Mouse (Mus musculus) A20 (cell line): ENCODE measurements at regions not wholly inside any gene's neighbourhood (a gene's known extent, or its start where the extent isn't known, plus 50 kb on each side); places are given as distances from the start of the nearest gene placed in this dataset.

Experiments
- DNase-seq: peaks from one replicate; pipeline ENCODE4 v3.0.0-alpha.2; 2011; ENCODE audit warnings: low read depth, low spot score

DNA sequence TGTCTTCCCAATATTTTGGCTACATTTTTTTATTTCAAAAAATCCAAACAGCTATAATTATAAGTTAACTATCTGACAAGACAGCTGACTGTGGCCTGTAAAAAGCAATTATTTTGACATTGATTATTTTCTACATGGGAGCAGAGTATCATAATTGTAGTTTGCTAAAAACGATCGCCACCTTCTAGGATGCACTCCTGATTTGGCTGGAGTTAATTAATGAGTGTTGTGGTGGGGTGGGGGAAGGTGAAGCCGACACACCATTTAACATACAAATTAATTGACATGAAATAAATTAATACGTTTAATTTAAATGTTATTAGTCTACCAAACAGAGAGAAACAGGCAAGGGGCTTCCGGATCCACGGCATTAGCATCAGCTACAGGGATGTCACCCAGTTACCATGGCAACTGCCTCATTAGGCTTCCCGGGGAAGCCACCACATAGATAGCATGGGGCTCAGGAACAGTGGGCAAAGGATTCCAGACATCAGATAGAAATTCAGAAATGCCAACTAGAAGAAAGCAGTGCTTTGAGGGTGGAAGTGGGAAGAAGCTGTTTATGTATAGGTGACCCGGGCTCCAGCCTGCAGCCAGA is 255.9 kb downstream of the Prdm2 start:
- DNase-seq: no peak

DNA sequence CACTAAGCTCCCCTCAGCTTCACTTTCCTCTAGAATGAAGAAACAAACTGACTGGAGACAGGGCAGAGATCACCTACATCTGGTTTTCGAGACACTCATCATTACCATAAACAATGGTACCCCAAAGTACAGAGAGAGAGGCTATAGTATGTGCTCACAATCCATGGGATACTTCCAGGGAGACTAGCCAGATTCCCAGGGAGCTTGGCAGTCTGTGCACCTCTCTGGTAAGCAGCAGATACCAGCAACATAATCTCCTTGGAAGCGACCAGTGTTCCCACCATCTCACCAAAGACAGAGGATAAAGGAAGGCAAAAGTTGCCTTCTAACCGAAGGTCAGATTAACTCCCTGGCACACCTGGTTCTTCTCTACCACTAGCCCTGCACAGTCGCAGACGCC is 256.4 kb downstream of the Prdm2 start:
- no peak for DNase-seq

DNA sequence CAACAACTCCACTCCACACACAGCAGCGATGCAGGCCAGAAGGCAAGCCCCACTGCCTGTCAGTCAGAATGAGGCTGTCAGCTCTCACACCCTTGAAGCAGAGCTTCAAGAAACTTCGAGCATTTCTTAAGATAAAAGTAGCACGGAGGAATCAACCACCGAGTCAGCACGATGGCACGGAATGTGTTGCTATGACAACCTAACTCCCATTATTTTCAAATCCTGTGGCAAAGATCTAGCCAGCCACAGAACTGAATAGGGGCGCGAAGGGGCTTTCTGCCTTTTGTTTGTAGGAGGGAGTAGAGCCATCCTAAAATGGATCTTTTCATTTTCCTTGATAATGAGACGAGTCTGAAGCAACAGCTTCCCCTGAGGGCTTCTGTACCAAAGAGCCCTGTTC is 259.1 kb downstream of the Prdm2 start:
- no peak for DNase-seq

DNA sequence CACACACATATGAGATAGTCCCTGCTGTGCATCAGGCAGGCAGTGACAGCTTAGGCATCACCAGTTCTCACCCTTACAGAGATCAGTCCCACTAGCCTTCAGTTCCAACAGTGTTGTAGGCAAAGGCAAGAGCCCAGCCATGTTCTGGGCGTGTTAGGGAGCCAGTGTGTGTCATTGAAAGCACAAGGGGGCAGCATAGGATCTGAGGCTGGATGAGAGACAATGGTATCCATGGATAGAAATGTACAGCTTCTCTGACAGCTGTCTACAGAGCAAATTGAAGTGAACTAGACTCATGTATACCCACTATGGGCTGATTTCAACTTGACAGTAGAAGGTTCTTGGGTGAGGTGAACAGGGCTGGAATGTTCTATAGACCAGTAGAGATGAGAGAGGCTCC is 259.9 kb downstream of the Prdm2 start:
- no peak for DNase-seq

DNA sequence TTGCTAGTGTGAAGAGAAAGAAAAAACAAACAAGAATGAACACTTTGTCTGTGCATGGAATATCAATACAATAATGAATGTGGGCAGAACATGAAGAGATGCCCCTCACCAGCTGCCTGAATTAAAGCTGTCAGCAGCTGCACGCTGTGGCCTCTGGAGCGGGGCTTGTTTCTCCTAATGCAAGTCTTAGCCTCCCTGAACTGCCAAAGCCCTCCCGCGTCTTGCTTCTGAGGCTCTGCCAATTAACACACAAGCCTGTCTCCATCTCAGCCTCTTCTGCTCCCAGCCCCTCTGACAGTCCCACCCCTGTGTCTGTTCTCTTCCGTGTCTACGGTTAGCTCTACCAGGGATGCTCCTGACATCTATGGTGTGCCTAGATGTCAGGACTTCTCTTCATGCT is 265.1 kb downstream of the Prdm2 start:
- no peak for DNase-seq

DNA sequence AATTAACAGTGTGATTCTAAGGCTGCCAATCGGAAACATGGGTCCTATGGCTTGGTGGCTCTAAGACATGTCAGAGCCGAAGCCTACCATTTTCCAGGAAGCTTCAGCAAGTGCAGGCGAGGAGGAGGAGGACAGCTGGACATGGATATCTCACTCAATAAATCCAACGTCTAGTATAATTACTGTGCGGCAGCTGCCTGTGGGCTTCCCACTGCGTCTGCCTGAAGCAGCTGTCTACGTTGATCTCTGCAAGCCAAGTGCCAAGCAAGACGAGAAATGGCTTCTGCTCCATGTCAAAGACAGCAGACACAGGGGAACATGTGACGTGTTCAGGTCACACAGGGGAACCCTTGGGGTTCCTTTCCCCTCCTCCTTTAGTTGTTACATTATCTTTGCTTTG is 279.2 kb downstream of the Prdm2 start:
- no peak for DNase-seq

DNA sequence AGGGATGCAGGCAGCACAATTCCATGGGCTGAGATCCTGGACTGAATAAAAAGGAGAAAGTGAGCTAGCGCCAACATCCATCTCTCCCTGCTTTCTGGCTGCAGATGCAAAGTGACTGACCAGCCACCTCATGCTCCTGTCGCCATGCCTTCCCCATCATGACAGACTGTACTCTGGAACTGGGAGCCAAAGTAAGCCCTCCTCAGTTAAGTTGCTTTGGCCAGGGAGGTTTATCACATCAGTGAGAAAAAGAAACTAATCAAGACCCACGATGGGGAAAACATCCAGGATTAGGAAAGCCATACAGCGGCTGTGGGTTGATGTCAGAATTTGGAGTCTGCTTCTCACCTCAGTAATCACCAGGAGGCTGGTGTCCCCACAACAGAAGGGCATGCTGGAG is 283.6 kb downstream of the Prdm2 start:
- DNase-seq: no peak

DNA sequence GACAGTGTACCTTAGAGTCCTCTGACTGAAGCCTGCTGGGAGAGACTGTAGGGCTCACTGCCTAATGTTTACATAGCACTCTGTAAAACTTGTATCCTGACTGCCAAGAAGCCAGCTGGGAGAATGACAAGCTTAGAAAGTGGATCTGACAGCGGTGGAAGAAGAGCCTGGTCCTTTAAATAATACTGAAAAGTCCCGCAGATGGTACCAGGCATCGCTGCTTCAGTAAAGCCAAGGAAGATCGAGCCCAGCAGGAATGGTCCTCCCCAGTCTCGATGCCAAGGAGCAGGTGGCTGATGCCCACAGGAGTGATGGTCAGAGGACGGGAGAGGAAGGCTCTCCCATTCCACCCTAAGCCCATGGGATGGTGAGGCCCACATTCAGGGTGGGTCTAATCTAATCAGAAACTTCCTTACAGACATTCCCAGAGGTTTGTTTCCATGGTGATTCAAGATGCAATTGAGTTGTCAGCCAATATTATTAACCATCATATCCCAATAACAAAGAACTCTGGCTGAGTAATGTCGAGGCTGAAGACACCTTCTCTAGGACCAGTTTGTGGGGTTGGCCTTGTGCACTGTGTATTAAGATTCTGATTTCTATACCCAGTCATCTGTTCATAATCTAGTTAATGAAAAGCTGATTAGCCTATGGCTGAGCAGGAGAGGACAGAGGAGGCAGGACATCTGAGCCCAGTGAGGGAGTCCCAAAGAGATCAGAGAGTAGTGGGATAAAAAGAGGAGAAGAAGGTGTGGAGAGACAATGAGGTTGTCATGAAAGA is 285.3 kb downstream of the Prdm2 start:
- DNase-seq: no peak

DNA sequence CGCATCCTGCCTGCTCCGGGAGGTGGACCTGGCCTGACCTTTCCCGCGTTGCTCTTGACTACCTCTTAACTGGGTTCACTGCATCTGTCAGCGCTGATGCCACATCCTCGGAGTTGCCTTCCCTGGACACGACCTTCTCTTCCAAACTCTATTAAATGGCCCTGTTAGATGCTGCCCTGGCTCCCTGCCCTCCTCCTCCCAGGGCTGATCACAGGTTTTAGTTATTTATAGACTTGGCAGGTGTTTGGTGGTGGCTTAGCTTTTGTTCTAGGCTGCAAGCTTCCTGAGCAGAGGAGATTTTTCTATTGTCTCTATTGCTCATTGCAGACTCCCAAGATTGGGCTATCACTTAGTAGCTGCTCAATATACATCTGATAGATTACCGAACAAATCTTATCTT is 287.7 kb downstream of the Prdm2 start:
- DNase-seq: no peak

DNA sequence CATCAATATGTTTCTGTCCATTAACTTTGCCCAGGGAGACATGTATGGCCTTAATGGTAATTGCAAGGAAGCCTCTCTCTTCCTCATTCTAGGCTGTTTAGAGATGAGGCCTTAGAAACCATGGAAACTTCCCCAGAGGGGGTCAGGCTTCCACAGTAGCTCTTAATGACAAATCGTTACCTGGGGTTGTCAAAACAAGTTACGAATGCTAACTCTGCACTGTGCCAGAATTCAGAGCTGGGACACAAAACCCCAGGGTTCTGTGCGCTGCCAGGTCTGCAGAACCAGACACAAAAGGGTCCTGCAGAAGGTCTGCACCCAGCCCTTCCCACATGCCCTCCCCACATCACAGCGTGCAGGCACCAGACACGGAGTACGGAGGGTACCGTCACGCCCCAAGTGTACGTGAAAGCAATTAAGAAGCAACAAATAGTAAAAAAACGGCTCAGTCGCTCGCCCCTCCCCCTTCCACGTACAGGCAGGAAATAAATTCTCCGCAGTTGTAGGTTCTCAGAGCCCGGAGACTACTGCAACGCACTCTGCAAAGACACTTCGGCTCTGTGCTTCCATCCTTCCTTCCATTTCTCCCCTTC is 303.3 kb downstream of the Prdm2 start:
- DNase-seq: no peak

DNA sequence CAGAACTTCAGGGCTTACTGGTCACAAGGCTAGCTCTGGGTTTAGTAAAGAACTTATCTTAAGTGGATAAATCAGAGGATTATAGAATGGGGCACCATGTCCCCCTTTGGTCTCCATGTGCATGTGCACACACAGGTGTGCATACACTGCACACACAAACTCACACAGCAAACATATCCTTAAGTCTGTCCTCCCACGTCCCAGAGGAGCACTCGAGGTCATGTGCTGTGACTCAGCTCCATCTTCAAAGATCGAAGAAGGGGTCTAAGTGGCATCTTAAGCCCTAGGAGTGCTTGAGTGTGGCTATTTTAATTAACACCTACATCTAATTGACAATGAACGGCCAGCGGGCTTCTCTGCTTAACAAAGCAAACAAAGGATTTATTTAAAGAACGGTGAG is 304.0 kb downstream of the Prdm2 start:
- DNase-seq: no peak

DNA sequence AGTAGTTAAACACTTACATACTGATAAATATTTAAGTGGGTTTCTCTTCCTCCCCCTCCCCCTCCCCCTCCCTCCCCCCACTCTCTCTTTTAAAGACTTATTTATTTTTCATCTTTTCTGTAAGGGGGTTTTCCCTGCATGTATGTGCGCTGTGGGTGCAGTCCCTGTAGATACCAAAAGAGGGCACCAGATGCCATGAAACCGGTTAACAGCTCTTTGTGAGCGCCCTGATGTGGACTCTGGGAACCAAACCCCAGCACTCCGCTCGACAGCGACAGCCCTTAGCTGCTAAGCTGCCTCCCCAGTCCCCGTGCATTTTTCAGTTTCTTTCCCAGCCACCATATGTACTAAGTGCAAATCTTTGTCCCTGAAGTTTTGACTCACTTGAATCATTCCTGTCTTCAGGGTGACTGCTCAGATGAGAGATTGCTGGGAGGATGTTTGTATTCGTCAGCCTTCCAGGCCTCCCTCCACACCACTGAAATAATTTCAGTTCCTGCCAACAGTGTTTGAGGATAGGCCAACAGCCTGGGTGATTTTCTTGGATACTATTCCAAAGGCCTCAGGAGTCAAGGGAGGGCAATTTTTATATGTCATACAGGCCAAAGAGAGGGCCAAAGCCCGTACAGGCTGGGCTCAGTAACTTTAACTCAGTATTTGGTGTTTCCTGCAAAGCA is 309.3 kb downstream of the Prdm2 start:
- peak; percentile 45 for DNase-seq

DNA sequence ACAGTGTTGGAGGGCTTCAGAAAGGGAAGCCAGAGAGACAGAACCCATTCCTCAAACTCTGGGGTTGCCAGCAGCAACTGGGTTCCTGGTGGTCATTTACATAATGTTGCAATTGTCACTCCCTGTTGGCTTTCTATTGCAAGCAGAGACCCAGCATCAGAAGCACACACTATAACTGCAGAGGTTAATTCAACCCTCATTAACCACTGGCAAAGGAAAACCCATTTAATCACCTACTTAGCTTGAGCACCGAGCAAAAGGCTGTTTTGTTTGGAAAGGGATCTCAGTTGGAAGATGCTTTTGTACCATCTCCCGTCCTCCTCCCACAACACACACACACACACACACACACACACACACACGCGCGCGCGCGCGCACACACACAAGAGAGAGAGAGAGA is 312.0 kb downstream of the Prdm2 start:
- no peak for DNase-seq

DNA sequence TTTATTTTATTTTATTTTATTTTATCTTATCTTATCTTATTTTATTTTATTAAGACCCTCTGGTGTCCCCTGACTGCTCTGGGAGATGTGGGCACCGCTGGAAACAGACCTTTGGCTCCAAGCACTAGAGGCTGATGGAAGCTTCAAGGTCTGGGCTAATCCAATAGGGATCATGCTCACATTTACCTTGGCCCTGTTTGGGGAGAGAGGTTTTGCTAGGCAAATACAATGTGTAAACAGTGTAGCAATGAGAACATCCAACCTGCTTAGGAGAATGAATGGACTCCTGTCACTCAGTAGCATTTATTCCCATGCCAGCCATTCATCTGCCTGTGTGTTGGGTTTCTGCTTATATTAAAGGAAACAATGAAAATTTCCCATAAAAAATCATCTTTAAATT is 313.8 kb downstream of the Prdm2 start:
- no peak for DNase-seq

DNA sequence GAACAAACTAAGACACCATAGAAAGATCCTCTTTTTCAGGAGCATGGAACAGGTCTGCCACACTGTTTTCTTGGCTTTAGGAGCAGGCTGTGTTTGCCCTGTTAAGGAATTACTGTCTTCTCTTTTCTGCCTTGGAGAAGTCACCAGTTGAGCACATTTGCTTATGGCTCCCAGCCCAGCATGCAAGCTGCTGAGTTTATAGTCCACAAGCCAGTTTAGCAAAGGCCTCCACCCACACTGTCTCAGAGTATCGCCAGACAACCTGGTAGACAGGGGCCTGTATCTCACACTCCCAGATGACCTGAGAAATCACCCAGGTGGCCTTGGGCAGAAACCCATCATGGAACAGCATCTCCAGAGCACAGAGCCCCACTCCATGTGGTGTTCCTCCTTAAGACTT is 322.1 kb downstream of the Prdm2 start:
- DNase-seq: no peak

DNA sequence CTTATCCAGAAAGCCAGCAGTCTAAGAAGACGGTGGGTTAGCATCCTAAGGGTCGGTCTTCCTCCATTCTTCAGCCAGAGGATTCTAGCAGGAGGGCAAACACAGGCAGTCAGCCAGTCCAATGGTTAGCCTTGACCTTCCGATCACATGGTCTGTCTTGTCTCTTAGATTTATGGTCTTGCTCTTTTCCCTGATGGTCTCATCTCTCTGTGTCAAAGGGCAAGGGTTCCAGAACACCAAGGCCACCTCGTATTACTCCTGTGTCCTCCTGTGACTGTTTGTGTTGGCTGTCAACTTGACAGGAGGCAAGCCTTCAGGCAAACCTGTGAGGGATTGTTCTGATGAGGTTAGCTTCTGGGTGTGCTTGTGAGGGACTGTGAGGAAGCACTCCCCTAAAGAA is 323.9 kb downstream of the Prdm2 start:
- no peak for DNase-seq

DNA sequence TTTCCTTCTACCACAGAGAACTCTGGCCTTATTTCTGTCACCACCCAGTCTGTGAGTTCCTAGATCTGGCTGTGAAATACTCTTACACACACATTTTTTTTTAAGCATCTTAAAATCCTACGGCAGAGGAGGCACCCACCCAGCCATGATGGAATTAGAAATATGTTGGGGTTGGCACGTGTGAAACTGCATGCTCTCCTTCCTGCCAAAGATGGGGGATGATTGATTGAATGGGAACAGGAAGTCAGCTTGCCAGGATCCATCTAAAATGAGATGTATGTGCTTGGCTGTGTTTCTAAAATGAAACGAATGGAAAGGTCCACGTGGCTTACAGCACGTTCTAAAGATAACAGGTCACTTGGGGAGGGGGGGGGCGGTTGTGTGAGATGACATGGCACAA is 324.9 kb downstream of the Prdm2 start:
- DNase-seq: no peak

DNA sequence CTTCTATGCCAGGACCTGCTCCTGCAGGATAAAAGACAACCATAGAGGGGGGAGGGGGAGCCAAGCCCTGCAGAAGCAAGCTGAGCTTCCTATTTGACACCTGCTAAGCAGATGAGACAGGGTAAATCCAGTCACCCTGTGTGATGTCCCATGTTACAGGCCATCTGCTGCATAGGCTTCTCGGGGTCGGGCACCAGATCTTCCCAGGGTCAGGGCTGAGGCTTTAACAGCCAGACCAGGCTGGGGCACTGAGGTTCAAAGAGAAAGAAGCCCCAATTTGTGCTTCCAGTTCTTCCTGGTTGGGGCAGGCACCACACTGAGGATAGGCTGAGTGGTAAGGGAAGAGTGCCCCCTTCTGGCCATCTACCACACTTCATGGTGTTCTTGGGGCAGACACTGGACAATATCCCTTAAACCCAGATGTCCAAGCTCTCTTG is 332.5 kb downstream of the Prdm2 start:
- peak; percentile 54 for DNase-seq

DNA sequence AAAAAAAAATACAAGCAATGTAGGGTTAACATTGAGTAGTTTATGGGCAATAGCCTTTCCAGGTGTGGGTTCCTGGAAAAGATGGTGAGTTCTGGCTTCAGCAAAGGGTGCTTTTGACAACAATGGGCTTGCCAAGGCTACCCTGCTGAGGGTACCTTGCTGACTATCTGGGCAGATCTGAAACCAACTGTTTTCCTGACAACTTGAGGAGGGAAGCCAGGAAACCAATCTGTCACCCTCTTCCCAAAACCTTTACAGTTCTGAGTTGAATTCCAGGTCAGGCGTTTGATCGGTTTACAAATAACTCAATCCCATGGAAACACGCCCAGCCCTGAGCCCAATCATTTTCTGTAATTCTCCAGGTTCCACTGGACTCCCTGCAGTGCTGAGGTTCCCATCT is 336.6 kb downstream of the Prdm2 start:
- no peak for DNase-seq

DNA sequence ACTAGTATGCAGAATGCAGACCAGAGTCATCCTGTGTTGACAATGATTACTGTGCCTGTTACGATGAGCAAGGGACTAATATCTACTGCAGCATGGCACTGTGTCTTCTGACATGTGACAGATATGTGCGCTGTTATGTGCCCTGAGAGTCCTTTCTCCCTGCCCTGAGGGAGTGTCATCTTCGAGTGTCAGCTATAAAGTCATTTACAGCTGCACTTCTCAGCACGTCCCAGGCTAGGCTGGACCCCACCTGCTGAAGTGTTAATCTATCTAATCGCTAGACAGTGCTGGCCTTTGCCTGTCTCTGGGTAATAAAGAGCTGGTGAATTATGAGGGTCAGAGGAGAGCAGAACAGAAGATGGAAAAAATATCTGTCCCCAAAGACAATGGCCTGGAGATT is 337.7 kb downstream of the Prdm2 start:
- DNase-seq: no peak

DNA sequence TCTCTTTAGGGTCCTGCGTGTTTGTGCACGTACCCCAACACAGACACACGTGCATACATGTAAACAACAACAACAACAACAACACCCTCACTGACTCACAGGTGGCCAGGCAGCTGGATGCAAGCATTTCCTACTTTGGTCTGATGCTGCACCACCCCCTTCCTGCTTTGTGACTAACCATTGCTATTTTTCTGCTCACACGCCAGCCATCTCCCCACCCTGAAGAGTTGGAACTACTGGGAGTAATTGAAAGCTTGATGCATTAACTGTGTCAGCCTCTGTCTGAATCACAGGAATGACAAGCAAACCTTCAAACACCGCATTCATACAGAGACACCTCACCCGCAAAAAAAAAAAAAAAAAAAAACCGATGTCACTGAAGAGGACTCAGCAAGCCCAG is 346.5 kb downstream of the Prdm2 start:
- DNase-seq: no peak

DNA sequence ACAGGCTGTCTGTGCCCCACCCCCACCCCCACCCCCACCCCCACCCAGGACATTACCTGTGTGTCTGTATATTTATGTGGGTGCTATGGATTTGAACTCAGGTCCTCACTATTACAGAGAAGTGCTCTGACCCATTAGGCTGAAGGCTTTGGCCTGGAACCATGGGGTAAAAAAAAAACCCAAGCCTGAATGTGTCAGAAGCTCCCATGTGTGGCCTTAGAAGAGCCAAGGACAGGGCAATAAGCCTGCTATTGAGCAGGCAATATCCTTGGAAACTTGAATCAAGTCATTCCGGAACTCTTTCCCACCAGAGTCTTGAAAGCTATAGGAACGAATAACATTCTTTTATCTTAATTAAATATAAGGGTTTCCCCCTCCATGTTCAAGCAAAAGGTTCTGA is 347.2 kb downstream of the Prdm2 start:
- no peak for DNase-seq

DNA sequence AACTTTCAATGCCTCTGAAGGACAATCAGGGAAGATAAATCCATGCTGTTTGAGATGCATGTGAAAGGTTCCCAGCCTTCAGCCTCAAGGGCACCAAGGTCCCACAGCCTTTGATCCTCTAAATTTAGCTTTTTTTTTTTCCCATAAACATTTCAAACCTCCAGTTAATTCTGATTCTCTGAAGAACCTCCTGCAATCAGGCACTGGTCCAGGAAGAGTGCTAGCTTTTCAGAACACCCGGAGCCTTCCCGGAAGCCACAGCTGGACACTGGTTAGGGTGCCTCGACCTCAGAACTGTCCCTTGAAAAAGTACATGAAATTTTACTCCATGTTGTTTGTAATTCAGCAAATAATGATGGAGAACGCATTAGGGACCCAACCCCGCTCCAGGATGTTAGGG is 348.9 kb downstream of the Prdm2 start:
- no peak for DNase-seq
